Mouse (Mus musculus): ENCODE data around the gene Casc3. TPM values are rescaled to one million over a fixed set of nuclear protein-coding genes. Genes with fewer than 3 reads are reported as not detected.
A peak's percentile ranks its signal among the peaks of the same experiment; 100 is the strongest.

Gene Casc3
- polyA plus RNA-seq, 1 experiment: 21.1 TPM

- WGBS: 82% methylated on average over 11 of the region's 11 CpGs
- DNase-seq (ENCODE audit: low read depth, low spot score): no peak
Observed at GRCm38 (mm10) chr11:98771844-98772525, 32.7 kb upstream of the Casc3 start.

- DNase-seq (ENCODE audit: low read depth, low spot score): no peak
- 6% methylated on average over 8 of the region's 8 CpGs for WGBS
Observed at GRCm38 (mm10) chr11:98772667-98773171, 32.0 kb upstream of the Casc3 start.

GRCm38 (mm10) chr11:98773635-98774295, 30.9 kb upstream of the Casc3 start:
- WGBS: 0% methylated on average over 37 of the region's 37 CpGs
- DNase-seq (ENCODE audit: low read depth, low spot score): peak; percentile 100

- DNase-seq (ENCODE audit: low read depth, low spot score): no peak
- WGBS: 1% methylated on average over 22 of the region's 22 CpGs
Observed at GRCm38 (mm10) chr11:98774582-98775347, 29.9 kb upstream of the Casc3 start, which contains the start of gene Nr1d1. Gene Nr1d1 (minus strand): TSS chr11:98775333.

- under 1% methylated on average over 15 of the region's 15 CpGs for WGBS
- DNase-seq (ENCODE audit: low read depth, low spot score): no peak
Observed at GRCm38 (mm10) chr11:98775348-98776051, 29.2 kb upstream of the Casc3 start.

GRCm38 (mm10) chr11:98776052-98776764, 28.5 kb upstream of the Casc3 start:
- DNase-seq (ENCODE audit: low read depth, low spot score): no peak
- WGBS: 29% methylated on average over 12 of the region's 12 CpGs

GRCm38 (mm10) chr11:98776843-98777590, 27.7 kb upstream of the Casc3 start:
- 8% methylated on average over 9 of the region's 9 CpGs for WGBS
- DNase-seq (ENCODE audit: low read depth, low spot score): no peak

- DNase-seq (ENCODE audit: low read depth, low spot score): no peak
Observed at GRCm38 (mm10) chr11:98777888-98778287, 26.8 kb upstream of the Casc3 start.

- WGBS: 50% methylated on average over 14 of the region's 14 CpGs
- no peak for DNase-seq (ENCODE audit: low read depth, low spot score)
Observed at GRCm38 (mm10) chr11:98781851-98782512, 22.7 kb upstream of the Casc3 start.

GRCm38 (mm10) chr11:98782651-98783235, 22.0 kb upstream of the Casc3 start:
- 13% methylated on average over 17 of the region's 17 CpGs for WGBS
- DNase-seq (ENCODE audit: low read depth, low spot score): no peak

- DNase-seq (ENCODE audit: low read depth, low spot score): no peak
- under 1% methylated on average over 20 of the region's 20 CpGs for WGBS
Observed at GRCm38 (mm10) chr11:98783236-98783696, 21.4 kb upstream of the Casc3 start.

- no peak for DNase-seq (ENCODE audit: low read depth, low spot score)
- 66% methylated on average over 4 of the region's 4 CpGs for WGBS
Observed at GRCm38 (mm10) chr11:98784139-98784538, 20.6 kb upstream of the Casc3 start.

- no peak for DNase-seq (ENCODE audit: low read depth, low spot score)
- 62% methylated on average over 10 of the region's 10 CpGs for WGBS
Observed at GRCm38 (mm10) chr11:98785214-98785613, 19.5 kb upstream of the Casc3 start.

GRCm38 (mm10) chr11:98785772-98786281, 18.9 kb upstream of the Casc3 start:
- DNase-seq (ENCODE audit: low read depth, low spot score): no peak
- WGBS: 4% methylated on average over 12 of the region's 12 CpGs

- under 1% methylated on average over 15 of the region's 15 CpGs for WGBS
- DNase-seq (ENCODE audit: low read depth, low spot score): peak; percentile 96
Observed at GRCm38 (mm10) chr11:98786359-98787214, 18.1 kb upstream of the Casc3 start.

GRCm38 (mm10) chr11:98787229-98787628, 17.5 kb upstream of the Casc3 start:
- 21% methylated on average over 7 of the region's 7 CpGs for WGBS
- DNase-seq (ENCODE audit: low read depth, low spot score): no peak
